Mouse (Mus musculus): Measurements from ENCODE around the gene Vmn2r117.
"Not testable (repeated sequence)": the region's sequence is repeated elsewhere in the genome, so short reads cannot be mapped to it uniquely, and the experiment has no call there.

Vmn2r117 gene

GRCm38 (mm10) chr17:23479599-23479998 is at the start of gene Vmn2r117:
Vmn2r117 (minus strand) TSS chr17:23479699.
- CTCF ChIA-PET: not testable (repeated sequence)

GRCm38 (mm10) chr17:23522941-23523732 is 43.6 kb upstream of the Vmn2r117 start:
- CTCF ChIA-PET: not testable (repeated sequence)

- CTCF ChIA-PET: no interaction called here
Measured at GRCm38 (mm10) chr17:23518701-23519423, 39.4 kb upstream of the Vmn2r117 start.

- CTCF ChIA-PET: no interaction called here
Measured at GRCm38 (mm10) chr17:23433150-23433679, 46.3 kb downstream of the Vmn2r117 start.

Data from spleen, embryonic (tissue).